Mouse (Mus musculus) heart, embryonic 16.5 days (tissue): ENCODE results near the gene Rsph1. TPM values are rescaled to one million over a fixed set of nuclear protein-coding genes. Genes with fewer than 3 reads are reported as not detected.

Source experiments
- ATAC-seq: fragments of 200-750 bp; cut with Nextera tagmentation; replicated peaks from 2 replicates; pipeline ENCODE4 v1.8.0; 2017; ENCODE audit warnings: moderate number of reproducible peaks; ENCODE audit not compliant: insufficient read depth, low FRiP score; ENCODE audit errors: extremely low read depth
- H3K27ac ChIP-seq: fragments of 300-500 bp; sonication (generic); 2 replicates; pipeline ENCODE4 v1.5.1; 2014; ENCODE audit warnings: mild to moderate bottlenecking, low read length, control low read depth, moderate library complexity
- H3K27me3 ChIP-seq: fragments of 300-500 bp; sonication (generic); 2 replicates; pipeline ENCODE4 v1.6.1; 2014; ENCODE audit warnings: low read length, mixed read lengths; ENCODE audit not compliant: control insufficient read depth, insufficient read depth
- H3K36me3 ChIP-seq: fragments of 300-500 bp; sonication (generic); 2 replicates; pipeline ENCODE4 v1.6.1; 2014; ENCODE audit not compliant: control insufficient read depth, insufficient read depth
- H3K4me1 ChIP-seq: fragments of 300-500 bp; sonication (generic); 2 replicates; pipeline ENCODE4 v1.6.1; 2014; ENCODE audit warnings: low read length, mixed read lengths; ENCODE audit not compliant: control insufficient read depth, insufficient read depth
- H3K4me2 ChIP-seq: fragments of 300-500 bp; sonication (generic); 2 replicates; pipeline ENCODE4 v1.6.1; 2014; ENCODE audit warnings: low read depth, mild to moderate bottlenecking, control low read depth, low read length
- H3K4me3 ChIP-seq: fragments of 300-500 bp; sonication (generic); 2 replicates; pipeline ENCODE4 v1.5.1; 2014; ENCODE audit warnings: mild to moderate bottlenecking, control low read depth, low read length
- H3K9ac ChIP-seq: fragments of 300-500 bp; sonication (generic); 2 replicates; pipeline ENCODE4 v1.6.1; 2014; ENCODE audit warnings: low read length, control low read depth
- H3K9me3 ChIP-seq: fragments of 300-500 bp; sonication (generic); replicated peaks from 2 replicates; pipeline ENCODE4 v1.6.1; 2016; ENCODE audit warnings: low read length; ENCODE audit not compliant: control insufficient read depth
- WGBS: fragments of 180-500 bp; shearing (Covaris S2); extraction: QIAGEN DNeasy Blood & Tissue Kit; methylation state at CpG from one replicate; pipeline ENCODE4 v1.1.7; 2014; 5-methylcytosine and 5-hydroxymethylcytosine counted together
- polyA plus RNA-seq: library from polyadenylated mRNA; unstranded; fragments of >200 nt; fragmentation: Nextera tagmentation; extraction: Ambion mirVana; gene quantifications from 2 replicates; pipeline ENCODE4 v1.2.1, GENCODE M21; 2015

The Rsph1 gene
- polyA plus RNA-seq, 1 experiment from 2014 or later, result 3.5 TPM

DNA sequence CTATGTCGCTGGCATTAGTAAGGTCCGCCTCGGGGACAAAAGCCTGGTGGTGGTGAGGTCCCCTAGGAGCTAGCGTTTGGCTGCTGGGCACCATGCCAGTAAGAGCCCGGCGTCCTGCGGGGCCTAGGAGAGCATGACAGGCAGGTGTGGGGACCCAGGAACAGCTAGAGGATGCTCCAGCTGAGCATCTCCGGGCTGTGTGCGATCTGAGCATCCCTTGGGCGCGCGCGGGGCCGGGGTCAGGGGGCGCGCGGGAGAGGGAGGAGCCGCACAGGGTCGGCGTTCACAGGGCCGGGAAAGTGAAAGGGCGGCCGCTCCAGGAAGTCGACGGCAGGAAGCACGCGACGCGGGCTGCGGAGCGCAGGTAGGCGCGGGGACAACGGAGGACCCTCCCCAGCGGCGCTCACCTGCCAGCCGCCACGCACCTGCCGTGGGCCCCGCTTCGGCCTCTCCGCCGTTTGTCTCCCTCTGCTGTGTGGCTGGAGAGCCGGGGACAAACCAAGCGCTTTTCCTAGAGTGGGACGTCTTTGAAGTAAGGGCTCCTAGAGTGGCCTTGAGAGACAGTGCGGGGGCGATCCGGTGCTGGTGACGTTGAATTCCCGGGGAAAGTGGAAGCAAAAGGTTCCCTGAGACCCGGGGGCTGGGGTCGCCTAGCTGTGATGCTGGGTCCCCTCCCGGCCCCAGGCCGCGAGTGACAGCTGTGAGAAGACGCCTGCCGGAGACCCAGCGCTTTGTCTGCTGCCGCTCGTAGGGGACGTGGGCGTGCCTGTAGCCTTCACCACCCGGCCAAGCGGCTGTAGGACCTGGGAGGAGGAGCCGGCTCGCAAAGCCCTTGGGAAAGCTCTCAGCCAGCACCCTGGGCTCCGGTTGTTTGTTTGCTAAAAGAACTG lies 19.0 kb upstream of the Rsph1 start:
- Histone ChIP-seq H3K9me3 (no peaks in the 10 kb centered on the region), H3K4me2 (peak overlapping the region; percentile 70), H3K36me3 (no peaks in the 10 kb centered on the region), H3K27ac (peak overlapping the region; percentile 71), H3K4me1 (peaks cover 27% of the 10 kb centered on the region), H3K27me3 (no peaks in the 10 kb centered on the region; the same call in 1 of the 2 replicates), H3K9ac (peak overlapping the region; percentile 63), H3K4me3 (peak overlapping the region; percentile 63)
- WGBS, result under 1% methylated on average over 63 of the region's 68 CpGs
- peak; percentile 62 for ATAC-seq

GRCm38 (mm10) chr17:31295215-31295891 lies 18.2 kb upstream of the Rsph1 start:
- H3K9me3 ChIP-seq, result no peaks in the 10 kb centered on the region
- H3K27me3 ChIP-seq, result no peaks in the 10 kb centered on the region; the same call in 1 of the 2 replicates
- no peak overlapping the region for H3K27ac ChIP-seq
- no peaks in the 10 kb centered on the region for H3K36me3 ChIP-seq
- H3K4me3 ChIP-seq, result peak overlapping the region; percentile 63
- ATAC-seq, result peak; percentile 14; the same call in 1 of the 2 replicates
- peak overlapping the region; percentile 70 for H3K4me2 ChIP-seq
- peak overlapping the region; percentile 63 for H3K9ac ChIP-seq
- 24% methylated on average over 25 of the region's 25 CpGs for WGBS
- H3K4me1 ChIP-seq, result peaks cover 27% of the 10 kb centered on the region

- no peaks in the 10 kb centered on the region for H3K9me3 ChIP-seq
- no peak overlapping the region for H3K27ac ChIP-seq
- no peak overlapping the region for H3K4me3 ChIP-seq
- H3K4me1 ChIP-seq, result peaks cover 27% of the 10 kb centered on the region
- WGBS, result 78% methylated on average over 15 of the region's 15 CpGs
- no peak overlapping the region for H3K4me2 ChIP-seq
- H3K27me3 ChIP-seq, result no peaks in the 10 kb centered on the region; the same call in 1 of the 2 replicates
- H3K9ac ChIP-seq, result no peak overlapping the region
- ATAC-seq, result no peak
- no peaks in the 10 kb centered on the region for H3K36me3 ChIP-seq
Measured at GRCm38 (mm10) chr17:31294363-31295214, 17.4 kb upstream of the Rsph1 start.

- no peak overlapping the region for H3K27ac ChIP-seq
- no peaks in the 10 kb centered on the region for H3K9me3 ChIP-seq
- peaks cover 4% of the 10 kb centered on the region for H3K4me1 ChIP-seq
- ATAC-seq, result no peak
- no peak overlapping the region for H3K4me2 ChIP-seq
- no peaks in the 10 kb centered on the region for H3K36me3 ChIP-seq
- H3K9ac ChIP-seq, result no peak overlapping the region
- H3K27me3 ChIP-seq, result no peaks in the 10 kb centered on the region; the same call in 1 of the 2 replicates
- H3K4me3 ChIP-seq, result no peak overlapping the region
- 62% methylated on average over 6 of the region's 6 CpGs for WGBS
Measured at GRCm38 (mm10) chr17:31290859-31291258, 13.7 kb upstream of the Rsph1 start.

GRCm38 (mm10) chr17:31290311-31290710 lies 13.1 kb upstream of the Rsph1 start:
- ATAC-seq, result no peak
- Histone ChIP-seq H3K9me3 (no peaks in the 10 kb centered on the region), H3K27ac (no peak overlapping the region)

DNA sequence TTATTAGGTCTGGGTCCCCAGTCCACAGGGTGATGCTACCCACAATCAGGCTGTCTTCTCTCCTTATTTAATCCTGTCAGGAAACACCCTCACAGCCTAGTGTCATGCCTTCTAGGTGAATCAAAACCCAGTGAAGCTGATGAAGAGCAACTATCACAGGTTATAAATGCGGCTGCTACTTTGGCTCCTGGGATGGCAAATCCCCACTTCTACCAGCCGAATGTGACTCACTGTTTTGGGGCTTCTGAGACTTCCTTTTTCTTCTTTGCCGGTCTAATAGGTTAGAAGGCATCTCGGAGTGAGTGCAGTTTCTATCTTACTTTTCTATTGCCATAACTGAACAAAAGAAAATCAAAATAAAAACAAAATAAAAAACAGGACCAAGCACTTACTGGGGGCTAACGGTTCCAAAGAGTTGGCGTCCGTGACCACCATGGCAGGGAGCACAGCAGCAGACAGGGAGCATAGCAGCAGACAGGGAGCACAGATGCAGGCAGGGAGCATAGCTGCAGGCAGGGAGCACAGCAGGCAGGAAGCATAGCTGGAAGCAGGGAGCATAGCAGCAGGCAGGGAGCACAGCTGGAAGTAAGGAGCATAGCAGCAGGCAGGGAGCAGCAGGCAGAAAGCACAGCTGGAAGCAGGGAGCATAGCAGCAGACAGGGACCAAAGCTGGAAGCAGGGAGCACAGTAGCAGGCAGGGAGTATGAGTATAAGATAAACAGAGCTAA lies 12.0 kb upstream of the Rsph1 start:
- Histone ChIP-seq H3K9ac (no peak overlapping the region), H3K4me2 (no peak overlapping the region), H3K27me3 (no peaks in the 10 kb centered on the region), H3K9me3 (no peaks in the 10 kb centered on the region), H3K36me3 (no peaks in the 10 kb centered on the region), H3K4me1 (no peaks in the 10 kb centered on the region), H3K27ac (no peak overlapping the region), H3K4me3 (no peak overlapping the region)
- ATAC-seq, result no peak
- 53% methylated on average over 7 of the region's 7 CpGs for WGBS

More at GRCm38 (mm10) chr17:31290311-31290710, 13.1 kb upstream of the Rsph1 start:
- H3K36me3 ChIP-seq, result no peaks in the 10 kb centered on the region
- H3K4me1 ChIP-seq, result peaks cover under 1% of the 10 kb centered on the region
- no peak overlapping the region for H3K4me2 ChIP-seq
- no peaks in the 10 kb centered on the region; the same call in 1 of the 2 replicates for H3K27me3 ChIP-seq
- no peak overlapping the region for H3K4me3 ChIP-seq
- no peak overlapping the region for H3K9ac ChIP-seq

DNA sequence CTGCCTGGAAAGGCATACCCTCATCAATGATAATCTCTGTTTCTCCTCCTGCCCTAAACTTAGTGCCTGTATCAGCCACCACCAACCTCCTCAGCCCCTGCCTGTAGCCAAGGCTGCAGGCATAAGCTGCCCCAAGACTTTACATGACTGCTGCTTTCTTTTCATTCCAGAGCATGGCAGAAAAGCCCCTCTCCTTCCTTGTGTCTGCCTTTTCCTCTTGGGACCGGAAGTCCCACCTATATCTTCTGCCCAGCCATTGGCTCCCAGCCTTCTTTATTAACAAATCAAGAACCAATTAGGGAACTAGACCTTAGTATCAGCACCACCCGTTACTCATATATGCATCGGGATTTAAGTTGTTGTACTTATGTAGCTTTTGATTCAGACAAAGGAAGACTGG lies 10.0 kb upstream of the Rsph1 start:
- H3K27ac ChIP-seq, result no peak overlapping the region
- 83% methylated on average over 3 of the region's 3 CpGs for WGBS
- no peaks in the 10 kb centered on the region for H3K4me1 ChIP-seq
- no peaks in the 10 kb centered on the region for H3K27me3 ChIP-seq
- H3K4me3 ChIP-seq, result no peak overlapping the region
- H3K4me2 ChIP-seq, result no peak overlapping the region
- no peak overlapping the region for H3K9ac ChIP-seq
- no peaks in the 10 kb centered on the region for H3K36me3 ChIP-seq
- no peak for ATAC-seq
- H3K9me3 ChIP-seq, result no peaks in the 10 kb centered on the region

GRCm38 (mm10) chr17:31286492-31286891 lies 9.3 kb upstream of the Rsph1 start, which contains the start of gene Slc37a1:
Gene Slc37a1 (plus strand): TSS chr17:31286792.
- H3K9ac ChIP-seq, result no peak within 1 kb of the TSS
- no peaks in the 10 kb centered on the region for H3K4me1 ChIP-seq
- H3K36me3 ChIP-seq, result no peaks in the 10 kb centered on the region
- H3K27ac ChIP-seq, result no peak within 1 kb of the TSS
- H3K27me3 ChIP-seq, result no peaks in the 10 kb centered on the region
- no peak for ATAC-seq
- no peak within 1 kb of the TSS for H3K4me3 ChIP-seq
- no peak within 1 kb of the TSS for H3K4me2 ChIP-seq
- WGBS, result 97% methylated on average over 1 of the region's 1 CpGs
- no peaks in the 10 kb centered on the region for H3K9me3 ChIP-seq
